Mouse (Mus musculus) urinary bladder, postnatal 4 days (tissue): ENCODE results near the gene Dhh.
"Not testable (repeated sequence)": the region's sequence is repeated elsewhere in the genome, so short reads cannot be mapped to it uniquely, and the experiment has no call there.

Source experiments
- DNase-seq, 2 experiments: peaks; one replicate each; pipeline ENCODE4 v3.0.0; 2021 to 2022; ENCODE audit warnings: low spot score in 2 of 2

The Dhh gene

DNA sequence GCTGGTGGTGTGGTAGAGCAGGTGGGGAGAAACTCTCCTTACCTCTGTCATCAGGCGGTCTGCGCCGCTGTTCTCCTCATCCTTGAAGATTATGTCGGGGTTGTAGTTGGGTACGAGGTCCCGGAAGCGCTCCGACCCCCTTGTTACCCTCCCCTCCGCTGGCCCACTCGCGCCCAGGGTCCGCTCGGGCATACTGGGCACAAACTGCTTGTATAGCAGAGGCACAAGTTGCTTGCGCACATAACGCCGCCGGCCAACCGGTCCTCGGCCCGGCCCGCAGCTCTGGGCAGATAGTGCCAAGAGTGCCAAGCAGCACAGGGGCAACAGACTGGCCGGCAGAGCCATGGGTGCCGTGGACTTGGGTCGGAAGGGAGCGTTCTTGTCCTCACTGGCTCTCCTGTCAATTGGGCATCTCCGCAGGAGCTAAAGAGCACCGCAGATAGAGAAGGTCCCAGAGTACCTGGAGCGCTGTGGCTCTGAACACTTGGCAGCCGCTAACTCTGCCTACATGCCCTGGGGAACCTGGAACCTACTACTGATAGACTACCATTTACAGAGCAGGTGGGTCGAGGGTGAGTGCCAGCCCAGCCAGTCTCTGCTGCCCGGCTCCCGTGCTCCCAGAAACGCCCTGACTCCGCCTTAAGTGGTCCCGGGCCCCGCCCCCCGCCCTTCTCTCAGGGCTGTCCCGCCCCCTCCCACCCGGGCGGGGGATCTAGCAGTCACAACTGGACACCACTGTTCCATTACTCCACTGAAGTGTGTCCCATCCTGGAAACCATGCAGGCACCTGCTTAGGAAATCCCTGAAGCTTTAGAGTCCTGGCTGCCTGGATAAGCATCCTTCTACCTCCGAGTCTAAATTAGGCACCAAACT lies at the start of gene Dhh:
Gene Dhh (minus strand): TSS at position 613 of the 873 bp plus-strand sequence.
- no peak for DNase-seq

GRCm38 (mm10) chr15:98947884-98948283 lies 49.5 kb upstream of the Dhh start:
- no peak for DNase-seq

DNA sequence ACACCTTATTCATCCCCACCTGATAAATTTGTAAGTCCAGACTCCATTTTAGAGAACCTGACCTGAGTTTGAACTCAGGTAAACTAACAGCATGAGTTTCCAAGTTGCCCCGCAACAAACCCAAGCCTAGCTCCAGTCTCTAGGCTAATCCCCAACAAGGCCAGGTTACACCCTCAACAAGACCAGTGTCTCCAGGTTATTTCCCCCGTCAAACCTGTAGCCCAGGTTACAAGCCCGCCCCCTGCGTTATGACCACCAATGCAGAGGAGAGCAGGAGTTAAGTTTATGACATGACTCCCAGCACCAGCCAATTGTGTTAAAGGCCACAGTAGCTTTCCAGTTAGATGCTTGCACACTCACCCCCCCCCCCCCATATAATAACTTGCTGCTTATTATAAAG lies 44.8 kb upstream of the Dhh start:
- DNase-seq = no peak

DNA sequence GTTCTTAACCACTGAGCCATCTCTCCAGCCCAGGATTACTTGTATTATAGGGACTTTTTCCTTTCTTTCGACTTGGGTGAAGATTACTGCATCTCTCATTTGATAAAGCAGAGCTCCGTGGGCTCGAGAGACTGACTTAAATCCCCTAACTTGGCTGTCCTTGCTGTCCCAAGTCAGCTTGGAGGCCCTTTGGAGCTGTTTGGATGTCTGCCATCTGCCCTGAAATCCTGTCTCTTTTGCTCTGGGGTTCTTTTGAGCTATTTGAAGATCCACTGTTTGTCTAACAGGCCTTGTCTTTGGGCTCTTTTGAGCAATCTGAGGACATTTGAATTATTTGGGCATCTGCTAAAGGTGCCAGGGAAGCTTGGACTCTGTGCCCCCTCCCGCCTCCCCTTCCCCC lies 43.7 kb upstream of the Dhh start:
- DNase-seq = no peak

DNA sequence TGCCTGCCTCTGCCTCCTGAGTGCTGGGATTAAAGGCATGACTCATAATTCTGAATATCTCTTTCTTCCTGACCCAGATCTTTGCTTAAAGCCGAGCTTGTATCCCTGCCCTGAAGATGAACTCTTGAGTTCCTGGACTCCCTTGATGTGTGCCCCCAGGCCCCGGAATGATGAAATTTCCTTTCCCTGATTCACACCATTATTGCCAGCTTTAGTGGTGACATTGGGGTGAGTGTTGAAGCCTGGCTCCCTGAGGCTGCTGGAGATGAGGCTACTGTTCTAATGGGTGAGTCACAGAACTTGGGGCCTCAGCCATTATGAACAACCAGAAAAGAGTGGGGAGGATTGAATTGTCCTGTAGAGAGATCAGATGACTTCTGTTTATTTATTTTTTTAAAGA lies 43.2 kb upstream of the Dhh start:
- no peak for DNase-seq

- DNase-seq = no peak
These were observed 42.5 kb upstream of the Dhh start for GRCm38 (mm10) chr15:98940816-98941215.

- peak; percentile 92 to 95 for DNase-seq
These were observed 36.0 kb upstream of the Dhh start, which contains the start of gene Tuba1b for GRCm38 (mm10) chr15:98934217-98934839. Tuba1b (minus strand) TSS chr15:98934565.

DNA sequence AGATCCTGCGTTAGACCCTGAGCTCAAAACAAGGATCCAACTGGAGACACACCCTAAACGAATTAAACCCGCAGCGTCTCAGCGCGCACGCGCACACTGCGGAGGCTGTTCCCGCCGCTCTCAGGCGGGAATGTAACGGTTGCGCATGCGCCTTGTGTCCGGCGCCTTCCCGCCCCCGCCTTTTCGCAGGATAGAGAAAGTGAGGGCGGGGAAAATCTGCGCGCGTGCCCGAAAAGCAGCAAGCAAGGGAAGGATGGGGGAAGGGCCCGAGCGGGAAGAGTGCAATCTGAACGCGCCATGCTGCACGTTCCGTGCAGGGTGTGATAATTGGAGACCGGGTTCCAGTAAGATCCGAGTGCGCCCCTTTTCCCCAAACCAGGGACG lies 35.5 kb upstream of the Dhh start:
- DNase-seq = peak; percentile 92 to 96

GRCm38 (mm10) chr15:98933004-98933671 lies 34.8 kb upstream of the Dhh start:
- not testable (repeated sequence) for DNase-seq

DNA sequence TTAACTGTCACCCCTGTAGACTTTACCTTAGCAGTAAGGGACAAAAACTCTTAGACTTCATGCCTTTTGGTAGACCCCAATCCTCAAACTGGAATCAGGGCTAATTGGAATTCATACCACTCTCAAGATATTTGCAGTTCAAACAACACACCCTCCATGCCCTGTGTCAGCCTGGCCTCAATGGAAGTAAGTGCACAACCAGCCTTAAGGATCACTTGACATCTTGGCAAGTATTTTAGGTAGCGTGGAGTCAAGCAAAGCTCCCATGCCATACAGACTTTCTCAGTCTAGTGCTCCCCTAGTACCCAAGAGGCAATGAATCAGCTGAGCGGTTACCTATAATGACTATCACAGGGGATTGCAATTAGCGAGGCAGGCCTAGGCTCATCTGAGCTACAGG lies 32.7 kb upstream of the Dhh start:
- DNase-seq = no peak

- no peak for DNase-seq
These were observed 31.8 kb upstream of the Dhh start for GRCm38 (mm10) chr15:98930017-98930734.

DNA sequence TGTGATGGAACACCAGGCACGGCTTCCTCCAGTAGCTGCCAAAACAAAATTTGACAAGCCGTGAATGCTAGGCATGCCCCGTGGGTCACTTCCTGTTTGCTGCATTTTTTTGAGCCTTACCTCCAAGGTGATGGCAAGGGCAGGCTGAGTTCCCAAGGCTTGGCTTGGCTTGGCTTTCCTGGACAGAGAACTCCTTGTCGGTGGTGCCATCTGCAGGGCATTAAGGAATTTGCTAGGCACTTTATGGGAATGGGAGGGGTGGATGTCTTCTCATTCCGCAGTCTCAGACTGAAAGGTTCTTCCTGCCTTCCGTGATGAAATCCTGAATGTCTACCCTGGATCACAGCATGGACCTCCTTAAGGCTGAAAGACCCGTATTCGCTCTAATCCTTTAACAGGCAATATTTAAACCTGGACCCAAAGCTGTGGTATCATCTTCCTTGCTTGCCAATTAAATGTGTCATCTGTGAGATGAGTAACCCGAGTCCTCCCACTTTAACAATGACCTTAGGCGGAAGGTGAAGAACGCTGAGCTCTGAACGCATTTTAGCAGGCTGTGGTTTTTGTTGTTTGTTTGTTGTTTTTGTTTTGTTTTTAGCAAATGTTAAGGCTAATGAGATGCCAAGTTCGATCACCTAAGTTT lies 30.4 kb upstream of the Dhh start:
- peak; percentile 55 to 69 for DNase-seq

DNA sequence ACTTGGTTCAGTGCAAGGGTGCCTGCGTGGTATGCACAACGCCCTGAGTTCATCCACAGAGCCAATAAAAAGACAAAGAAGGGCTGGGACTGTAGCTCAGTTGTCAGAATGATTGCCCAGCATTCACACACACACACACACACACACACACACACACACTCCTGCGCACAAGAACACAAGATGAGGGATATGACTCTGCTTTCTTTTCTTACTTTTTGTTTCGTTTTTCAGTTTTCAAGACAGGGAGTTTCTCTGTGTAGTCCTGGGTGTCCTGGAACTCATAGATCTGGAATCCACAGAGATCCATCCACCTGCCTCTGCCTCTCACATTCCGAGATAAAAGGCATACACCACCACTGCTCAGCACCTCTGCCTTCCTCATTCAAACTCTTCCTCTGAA lies 29.2 kb upstream of the Dhh start:
- DNase-seq = no peak

- no peak for DNase-seq
These were observed 26.3 kb upstream of the Dhh start for GRCm38 (mm10) chr15:98924682-98925081.

- no peak for DNase-seq
These were observed 24.7 kb upstream of the Dhh start for GRCm38 (mm10) chr15:98923031-98923537.

- DNase-seq = no peak
These were observed 24.2 kb upstream of the Dhh start for GRCm38 (mm10) chr15:98922581-98922980.

DNA sequence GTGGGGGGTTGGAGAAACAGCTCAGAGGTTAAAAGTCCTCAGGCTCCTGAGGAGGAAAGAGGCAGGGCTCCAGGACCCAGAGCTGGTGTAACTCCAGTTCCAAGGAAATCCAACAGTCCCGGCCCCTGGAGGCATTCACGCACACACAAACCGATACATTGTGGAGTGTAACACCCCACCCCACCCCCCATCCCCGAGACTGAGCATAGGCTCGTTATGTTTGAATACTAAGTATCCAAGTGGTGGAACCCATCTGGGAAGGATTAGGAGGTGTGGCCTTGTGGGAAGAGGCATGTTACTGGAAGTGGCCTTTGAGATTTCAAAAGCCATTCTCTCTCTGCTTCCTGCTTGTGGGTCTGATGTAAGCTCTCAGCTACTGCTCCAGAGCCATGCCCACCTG lies 23.2 kb upstream of the Dhh start:
- no peak for DNase-seq

DNA sequence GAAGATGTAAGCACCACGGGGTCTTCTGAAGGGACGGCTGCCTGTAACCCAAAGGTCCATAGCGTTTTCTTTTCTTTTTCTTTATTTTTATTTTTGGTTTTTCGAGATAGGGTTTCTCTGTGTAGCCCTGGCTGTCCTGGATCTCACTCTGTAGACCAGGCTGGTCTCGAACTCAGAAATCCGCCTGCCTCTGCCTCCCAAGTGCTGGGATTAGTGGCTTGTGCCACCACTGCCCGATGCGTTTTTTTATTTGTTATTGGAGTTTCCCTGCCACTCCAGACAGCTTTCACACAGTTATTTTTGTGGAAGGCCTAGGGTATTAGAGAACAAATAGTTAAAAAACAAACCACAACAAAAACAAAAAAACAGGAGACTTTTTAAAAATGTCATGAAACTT lies 20.2 kb upstream of the Dhh start:
- DNase-seq = not testable (repeated sequence)

DNA sequence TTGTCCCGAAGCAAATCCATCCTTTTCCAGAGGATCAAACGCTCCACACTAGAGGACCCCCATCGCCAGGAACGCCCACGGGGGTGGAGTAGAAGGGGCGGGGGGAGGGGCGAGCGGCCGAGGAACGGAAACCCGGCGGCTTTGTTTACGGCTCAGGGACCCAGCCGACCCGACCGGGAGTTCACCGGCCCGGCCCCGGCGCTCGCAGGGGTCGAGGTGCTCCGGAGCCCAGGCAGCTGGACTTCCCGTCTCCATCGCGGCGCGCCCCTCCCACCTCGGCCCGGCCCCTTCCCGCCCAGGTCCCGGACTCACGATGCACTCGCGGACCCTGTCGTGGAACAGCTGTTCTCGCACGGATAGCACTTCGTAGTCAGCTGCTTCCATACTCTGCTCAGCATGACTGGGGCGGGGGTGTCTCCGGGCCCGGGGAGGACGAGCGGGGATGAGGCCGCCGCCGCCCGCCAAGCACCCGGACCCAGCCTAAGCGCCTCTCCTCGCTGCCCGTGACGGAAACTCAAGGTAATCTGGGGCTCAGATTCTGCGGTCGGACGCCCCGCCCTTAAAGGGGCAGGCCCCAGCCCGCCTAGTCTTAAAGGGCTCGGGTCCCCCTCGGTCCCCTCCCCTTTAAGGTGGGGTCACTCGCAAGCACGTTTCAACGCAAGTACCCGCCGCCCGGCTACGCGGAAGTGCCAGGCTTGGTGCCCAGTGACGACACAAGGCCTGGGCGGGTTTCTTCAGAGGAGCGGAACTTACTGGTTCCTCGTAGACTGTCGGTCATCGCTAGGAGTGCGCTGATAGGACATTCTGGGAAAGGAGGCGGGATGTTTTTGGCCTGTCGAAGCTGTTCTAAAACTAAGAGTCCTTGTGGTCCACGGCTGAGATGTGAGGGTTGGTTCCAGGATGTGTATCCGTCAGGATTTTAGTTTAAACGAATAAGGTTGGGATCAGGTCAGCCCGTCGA lies 19.5 kb upstream of the Dhh start, which contains the start of gene Lmbr1l:
Gene Lmbr1l (minus strand): TSS at position 694 of the 961 bp plus-strand sequence.
- DNase-seq = peak; percentile 99

GRCm38 (mm10) chr15:98917091-98917490 lies 18.8 kb upstream of the Dhh start:
- DNase-seq = no peak
